Mouse (Mus musculus): ENCODE data around the gene Aamdc. TPM values are rescaled to one million over a fixed set of nuclear protein-coding genes. Genes with fewer than 3 reads are reported as not detected.

Gene Aamdc
- polyA plus RNA-seq, 1 experiment = 65.2 TPM

DNA sequence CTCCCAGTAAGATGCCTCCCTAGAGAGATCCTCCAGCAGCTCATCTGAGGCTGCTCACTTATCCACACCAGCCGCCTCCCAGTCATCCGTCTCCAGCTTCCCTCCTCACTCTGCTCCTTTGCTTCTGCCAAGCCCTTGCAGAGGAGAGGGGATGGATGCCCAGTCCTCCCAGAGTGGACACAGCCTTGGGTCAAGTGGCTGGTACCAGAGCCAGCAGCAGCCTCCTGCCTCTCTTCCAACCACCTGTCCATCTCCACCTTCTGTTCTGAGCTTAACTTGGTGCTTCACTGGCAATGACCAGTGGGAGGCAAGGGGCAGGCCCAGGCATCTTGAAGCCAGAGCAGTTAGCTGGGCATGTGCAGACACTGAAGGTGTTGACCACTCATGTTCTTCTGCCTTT lies 32.8 kb downstream of the Aamdc start:
- no peak overlapping the region for H3K27ac ChIP-seq (ENCODE audit: insufficient read depth, low read length)
- no peak overlapping the region for H3K4me3 ChIP-seq (ENCODE audit: insufficient read depth, low read length)
- no peak for TF ChIP-seq CTCF (IDR thresholded peaks at IDR 0.05; ENCODE audit: extremely low read depth, insufficient read depth, low read length)
- TF ChIP-seq POLR2A (IDR thresholded peaks at IDR 0.05; ENCODE audit: extremely low read depth, insufficient read depth, low read length) = no peak
- H3K4me1 ChIP-seq (ENCODE audit: control insufficient read depth, insufficient read depth, low read length) = no peaks in the 10 kb centered on the region

DNA sequence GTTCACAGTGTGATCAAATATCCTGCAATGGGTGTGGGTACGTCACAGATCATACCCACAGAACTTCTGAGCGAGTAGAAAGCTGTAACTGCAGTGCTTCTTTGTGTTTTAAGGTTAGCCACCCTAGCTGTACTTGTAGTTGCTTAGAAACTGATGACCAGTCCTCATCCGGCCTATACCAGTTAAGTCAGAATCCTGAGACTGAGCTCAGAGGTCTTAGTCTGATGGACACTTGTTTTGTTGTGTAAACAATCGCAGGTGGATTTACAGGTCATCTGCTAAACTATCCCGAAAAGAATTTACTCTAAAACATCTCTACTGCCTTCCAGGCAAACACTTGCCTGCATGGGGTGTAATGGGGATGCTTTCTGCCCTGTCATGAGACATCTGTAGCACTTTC lies 42.7 kb downstream of the Aamdc start:
- Histone ChIP-seq H3K4me1 (ENCODE audit: control insufficient read depth, insufficient read depth, low read length) (no peaks in the 10 kb centered on the region), H3K4me3 (ENCODE audit: insufficient read depth, low read length) (no peak overlapping the region), H3K27ac (ENCODE audit: insufficient read depth, low read length) (no peak overlapping the region)
- TF ChIP-seq CTCF (IDR thresholded peaks at IDR 0.05; ENCODE audit: extremely low read depth, insufficient read depth, low read length) = no peak
- TF ChIP-seq POLR2A (IDR thresholded peaks at IDR 0.05; ENCODE audit: extremely low read depth, insufficient read depth, low read length) = no peak

DNA sequence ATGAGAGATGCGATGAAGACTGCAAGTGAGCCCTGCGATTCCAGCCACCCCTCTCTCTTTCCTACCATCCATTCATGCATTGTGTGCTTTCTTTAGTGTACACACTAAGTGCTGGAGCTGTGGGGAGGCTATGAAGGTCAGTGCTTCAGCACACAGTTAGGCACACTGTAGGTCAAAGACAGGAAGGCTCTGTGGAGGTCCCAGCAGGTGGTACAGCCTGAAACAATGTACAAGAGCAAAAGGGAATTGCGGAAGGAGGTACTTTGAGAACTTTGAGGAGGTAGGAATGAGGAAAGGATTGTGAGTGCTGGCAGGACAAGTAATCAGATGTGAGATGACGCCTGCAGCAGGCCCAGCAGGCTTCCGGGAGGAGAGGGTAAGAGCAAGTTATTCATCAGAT lies 43.8 kb downstream of the Aamdc start:
- Histone ChIP-seq H3K27ac (ENCODE audit: insufficient read depth, low read length) (no peak overlapping the region), H3K4me3 (ENCODE audit: insufficient read depth, low read length) (no peak overlapping the region)
- no peak for TF ChIP-seq POLR2A (IDR thresholded peaks at IDR 0.05; ENCODE audit: extremely low read depth, insufficient read depth, low read length)
- TF ChIP-seq CTCF (IDR thresholded peaks at IDR 0.05; ENCODE audit: extremely low read depth, insufficient read depth, low read length) = no peak

DNA sequence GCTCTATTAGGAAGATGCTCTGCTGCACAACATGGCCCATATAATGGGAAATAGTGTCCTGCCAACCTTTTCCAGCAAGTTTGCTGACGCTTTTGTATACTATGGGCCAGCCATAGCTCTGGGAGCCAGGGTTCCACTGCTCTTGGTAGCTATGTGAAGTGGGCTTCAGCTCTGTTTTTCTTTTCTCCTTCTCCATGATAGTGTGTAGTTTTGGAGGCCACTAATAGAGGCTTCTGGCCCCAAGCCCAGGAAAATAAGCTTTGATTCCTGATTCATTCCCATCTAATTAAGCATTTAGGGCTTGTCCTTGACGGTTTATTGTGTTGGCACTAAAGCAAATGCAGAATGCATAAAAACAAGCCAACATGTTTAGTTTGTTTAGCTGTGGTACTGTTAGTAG lies 59.4 kb downstream of the Aamdc start:
- TF ChIP-seq POLR2A (IDR thresholded peaks at IDR 0.05; ENCODE audit: extremely low read depth, insufficient read depth, low read length) (no peak), CTCF (IDR thresholded peaks at IDR 0.05; ENCODE audit: extremely low read depth, insufficient read depth, low read length) (no peak)
- Histone ChIP-seq H3K27ac (ENCODE audit: insufficient read depth, low read length) (no peak overlapping the region), H3K4me3 (ENCODE audit: insufficient read depth, low read length) (no peak overlapping the region), H3K4me1 (ENCODE audit: control insufficient read depth, insufficient read depth, low read length) (no peaks in the 10 kb centered on the region)

More for the DNA sequence above, 43.8 kb downstream of the Aamdc start:
- no peaks in the 10 kb centered on the region for H3K4me1 ChIP-seq (ENCODE audit: control insufficient read depth, insufficient read depth, low read length)

DNA sequence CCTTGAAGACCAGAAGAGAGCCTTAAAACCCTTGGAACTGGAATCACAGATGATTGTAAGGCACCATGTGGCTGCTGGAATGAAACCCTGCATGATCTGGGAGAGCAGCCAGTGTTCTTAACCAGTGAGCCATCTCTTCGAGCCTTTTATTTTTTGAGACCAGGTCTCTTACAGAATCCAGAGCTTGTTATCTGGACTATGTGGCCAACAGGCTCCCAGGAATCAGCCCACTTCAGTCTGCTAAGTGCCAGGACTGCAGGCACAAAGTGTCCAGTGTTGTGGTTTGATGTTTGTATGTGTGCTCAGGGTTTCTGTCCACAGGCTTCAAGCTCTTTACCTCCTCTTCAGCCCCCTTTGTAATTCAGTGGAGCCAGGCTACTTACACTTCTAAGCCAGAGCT lies 64.5 kb downstream of the Aamdc start:
- Histone ChIP-seq H3K27ac (ENCODE audit: insufficient read depth, low read length) (no peak overlapping the region), H3K4me3 (ENCODE audit: insufficient read depth, low read length) (no peak overlapping the region), H3K4me1 (ENCODE audit: control insufficient read depth, insufficient read depth, low read length) (no peaks in the 10 kb centered on the region)
- TF ChIP-seq POLR2A (IDR thresholded peaks at IDR 0.05; ENCODE audit: extremely low read depth, insufficient read depth, low read length) (no peak), CTCF (IDR thresholded peaks at IDR 0.05; ENCODE audit: extremely low read depth, insufficient read depth, low read length) (no peak)

DNA sequence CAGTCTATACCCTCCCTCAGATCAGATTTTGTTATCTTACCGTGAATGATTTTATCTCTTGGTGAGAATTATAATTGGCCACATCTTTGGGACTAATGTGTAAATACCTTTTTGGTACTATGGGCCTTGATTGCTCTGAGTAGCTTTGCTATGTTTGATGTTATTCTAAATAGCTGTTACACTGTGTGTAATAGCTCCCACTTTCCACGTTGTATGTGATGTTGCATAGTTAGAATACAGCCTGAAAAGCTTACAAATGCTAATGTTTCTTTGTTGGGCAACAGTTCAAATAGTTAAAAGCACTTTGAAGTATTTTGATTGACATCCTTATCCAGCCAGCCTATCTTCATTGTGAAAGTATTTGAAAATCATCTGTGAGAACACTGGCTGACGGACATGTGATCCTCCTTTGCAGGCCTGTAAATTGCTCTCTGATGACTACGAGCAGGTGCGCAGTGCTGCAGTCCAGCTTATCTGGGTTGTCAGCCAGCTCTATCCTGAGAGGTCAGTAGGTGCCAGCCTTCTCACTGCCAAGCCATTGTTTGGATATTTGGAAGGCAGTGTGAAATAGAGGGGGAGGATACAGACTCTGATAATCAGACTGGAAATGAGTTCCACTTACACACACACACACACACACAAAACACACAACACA lies 78.6 kb downstream of the Aamdc start:
- no peak for TF ChIP-seq CTCF (IDR thresholded peaks at IDR 0.05; ENCODE audit: extremely low read depth, insufficient read depth, low read length)
- TF ChIP-seq POLR2A (IDR thresholded peaks at IDR 0.05; ENCODE audit: extremely low read depth, insufficient read depth, low read length) = no peak
- no peaks in the 10 kb centered on the region for H3K4me1 ChIP-seq (ENCODE audit: control insufficient read depth, insufficient read depth, low read length)
- no peak overlapping the region for H3K4me3 ChIP-seq (ENCODE audit: insufficient read depth, low read length)
- H3K27ac ChIP-seq (ENCODE audit: insufficient read depth, low read length) = no peak overlapping the region

Other genes starting within 250 kb of the Aamdc start
- 15.9 and 16.4 TPM in 2 replicates for gene Usp35, start 247.5 kb downstream of the Aamdc start, polyA plus RNA-seq (2012; rRNA removed)
- gene Kctd21, start 247.2 kb downstream of the Aamdc start, polyA plus RNA-seq (2012; rRNA removed) = 14.3 and 14.8 TPM in 2 replicates
- gene Alg8, start 207.9 kb downstream of the Aamdc start, polyA plus RNA-seq (2012; rRNA removed) = 11.9 and 13.2 TPM in 2 replicates
- 215 and 243 TPM in 2 replicates for gene Ndufc2, start 179.5 kb downstream of the Aamdc start, polyA plus RNA-seq (2012; rRNA removed)
- gene Thrsp, start 161.8 kb downstream of the Aamdc start, polyA plus RNA-seq (2012; rRNA removed) = 53.6 and 56.8 TPM in 2 replicates
- 3.9 and 4.0 TPM in 2 replicates for gene Kctd14, start 128.2 kb downstream of the Aamdc start, polyA plus RNA-seq (2012; rRNA removed)
- 49.8 and 52.8 TPM in 2 replicates for gene Ints4, start 98.5 kb downstream of the Aamdc start, polyA plus RNA-seq (2012; rRNA removed)
- gene Rsf1, start 392 bp upstream of the Aamdc start, polyA plus RNA-seq (2012; rRNA removed) = 14.0 and 14.8 TPM in 2 replicates
- 86.9 and 90.4 TPM in 2 replicates for gene Clns1a, start 117.1 kb upstream of the Aamdc start, polyA plus RNA-seq (2012; rRNA removed)
- 25.9 and 29.0 TPM in 2 replicates for gene Aqp11, start 158.8 kb upstream of the Aamdc start, polyA plus RNA-seq (2012; rRNA removed)
- 391 and 412 TPM in 2 replicates for gene Pak1, start 209.0 kb upstream of the Aamdc start, polyA plus RNA-seq (2012; rRNA removed)

All from cortical plate, adult 2 months (tissue).